Mouse (Mus musculus) midbrain, embryonic 11.5 days (tissue): ENCODE measurements at regions not wholly inside any gene's neighbourhood (a gene's known extent, or its start where the extent isn't known, plus 50 kb on each side); places are given as distances from the start of the nearest gene placed in this dataset.
A peak's percentile ranks its signal among the peaks of the same experiment; 100 is the strongest.

Source experiments
- ATAC-seq: fragments of 200-750 bp; cut with Nextera tagmentation; 2 replicates; pipeline ENCODE4 v1.8.0; 2017; ENCODE audit warnings: moderate TSS enrichment, moderate library complexity; ENCODE audit not compliant: low FRiP score
- DNase-seq: peaks from one replicate; pipeline ENCODE4 v3.0.0; 2015; ENCODE audit warnings: low spot score; ENCODE audit errors: missing footprints
- H3K27ac ChIP-seq: fragments of 300-500 bp; sonication (generic); 2 replicates; pipeline ENCODE4 v1.5.1; 2014; ENCODE audit warnings: low read depth, low read length
- H3K27me3 ChIP-seq: fragments of 300-500 bp; sonication (generic); 2 replicates; pipeline ENCODE4 v1.6.1; 2014; ENCODE audit warnings: mild to moderate bottlenecking, low read length, moderate library complexity, mixed read lengths; ENCODE audit not compliant: control insufficient read depth, insufficient read depth
- H3K36me3 ChIP-seq: fragments of 300-500 bp; sonication (generic); 2 replicates; pipeline ENCODE4 v1.6.1; 2014; ENCODE audit warnings: mild to moderate bottlenecking, low read length, moderate library complexity, mixed read lengths; ENCODE audit not compliant: control insufficient read depth, insufficient read depth
- H3K4me1 ChIP-seq: fragments of 300-500 bp; sonication (generic); 2 replicates; pipeline ENCODE4 v1.6.1; 2014; ENCODE audit warnings: low read length; ENCODE audit not compliant: control insufficient read depth, insufficient read depth
- H3K4me2 ChIP-seq: fragments of 300-500 bp; sonication (generic); 2 replicates; pipeline ENCODE4 v1.6.1; 2014; ENCODE audit warnings: mild to moderate bottlenecking, moderate library complexity
- H3K4me3 ChIP-seq: fragments of 300-500 bp; sonication (generic); 2 replicates; pipeline ENCODE4 v1.5.1; 2014; ENCODE audit warnings: low read depth, low read length
- H3K9ac ChIP-seq: fragments of 300-500 bp; sonication (generic); 2 replicates; pipeline ENCODE4 v1.6.1; 2014; ENCODE audit warnings: low read length
- H3K9me3 ChIP-seq: fragments of 300-500 bp; sonication (generic); 2 replicates; pipeline ENCODE4 v1.6.1; 2016; ENCODE audit warnings: low read length; ENCODE audit not compliant: control insufficient read depth
- WGBS: fragments of 180-500 bp; shearing (Covaris S2); extraction: QIAGEN DNeasy Blood & Tissue Kit; methylation state at CpG from one replicate; pipeline ENCODE4 v1.1.7; 2014; 5-methylcytosine and 5-hydroxymethylcytosine counted together

DNA sequence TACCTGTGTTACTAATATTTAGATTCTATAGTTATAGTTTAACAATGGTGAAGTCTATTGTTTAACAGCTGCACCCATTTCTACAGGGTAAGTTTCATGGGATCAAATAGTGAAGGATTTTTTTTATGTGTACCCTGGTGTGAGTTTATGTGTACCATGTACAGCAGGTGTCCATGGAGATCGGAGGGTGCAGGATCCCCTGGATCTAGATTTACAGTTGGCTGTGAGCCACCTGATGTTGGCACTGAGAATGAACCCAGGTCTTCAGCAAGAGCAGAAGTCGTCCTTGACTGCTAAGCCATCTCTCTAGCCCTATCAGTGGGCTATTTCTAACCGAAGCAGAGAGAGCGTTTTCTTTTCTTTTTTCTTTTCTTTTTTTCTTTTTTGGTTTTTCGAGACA lies 162.4 kb upstream of the Lef1 start:
- WGBS, result 91% methylated on average over 5 of the region's 5 CpGs
- H3K4me3 ChIP-seq, result no peak overlapping the region
- no peak overlapping the region for H3K4me2 ChIP-seq
- ATAC-seq (no peak), DNase-seq (no peak)
- H3K36me3 ChIP-seq, result no peaks in the 10 kb centered on the region
- no peak overlapping the region for H3K27ac ChIP-seq
- peaks cover 18% of the 10 kb centered on the region for H3K4me1 ChIP-seq
- no peak overlapping the region for H3K9ac ChIP-seq
- H3K9me3 ChIP-seq, result no peaks in the 10 kb centered on the region
- H3K27me3 ChIP-seq, result no peaks in the 10 kb centered on the region; the same call in 1 of the 2 replicates

DNA sequence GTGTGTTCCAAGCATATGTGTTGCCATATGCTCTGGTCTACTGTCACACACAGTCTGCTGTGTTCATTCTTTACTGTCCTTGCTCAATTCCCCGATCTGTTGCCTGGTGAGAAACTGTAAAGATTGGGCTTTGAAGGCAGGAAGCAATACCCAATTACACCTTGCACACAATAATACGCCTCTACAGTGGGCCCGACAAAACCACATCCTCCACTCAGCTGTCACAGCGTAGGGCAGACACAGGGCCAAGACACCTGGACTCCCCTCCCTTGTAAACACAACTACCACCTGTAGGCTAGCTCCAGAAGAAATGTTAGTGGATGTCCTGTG lies 163.0 kb upstream of the Lef1 start:
- no peaks in the 10 kb centered on the region for H3K36me3 ChIP-seq
- no peak overlapping the region for H3K4me3 ChIP-seq
- ATAC-seq (0 out of 2 replicates have a peak, but pooled peaks have one; percentile 1), DNase-seq (no peak)
- no peaks in the 10 kb centered on the region; the same call in 1 of the 2 replicates for H3K27me3 ChIP-seq
- WGBS, result 89% methylated on average over 4 of the region's 4 CpGs
- H3K9me3 ChIP-seq, result no peaks in the 10 kb centered on the region
- no peak overlapping the region for H3K4me2 ChIP-seq
- no peak overlapping the region for H3K9ac ChIP-seq
- no peak overlapping the region for H3K27ac ChIP-seq
- H3K4me1 ChIP-seq, result peaks cover 18% of the 10 kb centered on the region

DNA sequence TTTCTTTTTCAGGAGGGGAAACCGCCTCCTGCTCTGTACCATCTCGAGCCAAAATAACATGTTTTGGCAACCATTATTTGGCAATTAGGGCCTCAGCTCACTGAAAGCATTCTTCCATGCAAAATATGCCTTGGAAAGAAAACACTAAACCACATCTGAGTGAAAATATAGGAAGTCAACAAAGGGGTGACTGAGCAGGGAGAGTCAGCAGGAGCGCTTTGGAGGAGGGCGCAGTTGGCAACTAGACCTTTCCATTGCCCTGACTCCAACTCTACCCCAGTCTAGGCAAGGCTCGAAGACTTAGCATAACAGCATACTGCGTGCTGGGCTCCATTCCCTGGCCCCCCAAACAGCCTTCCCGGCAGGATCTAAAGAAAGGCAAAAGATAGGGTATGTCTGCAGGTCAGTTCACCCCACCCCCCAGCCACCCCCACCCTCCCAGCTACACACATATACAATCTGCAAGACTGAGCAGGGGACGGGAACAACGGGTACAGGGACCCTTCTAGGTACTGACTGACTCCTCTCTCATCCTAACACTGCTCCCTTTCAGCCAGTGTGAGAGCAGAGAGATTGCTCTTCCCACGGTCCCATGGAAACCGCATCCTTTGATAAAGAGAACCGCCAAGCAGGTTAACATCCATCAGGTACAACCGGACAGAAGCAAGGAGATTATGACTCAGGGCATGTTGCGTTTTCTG lies 163.5 kb upstream of the Lef1 start:
- H3K4me1 ChIP-seq, result peaks cover 18% of the 10 kb centered on the region
- WGBS, result 71% methylated on average over 14 of the region's 14 CpGs
- H3K9ac ChIP-seq, result no peak overlapping the region
- peak overlapping the region; percentile 77 for H3K27ac ChIP-seq
- H3K27me3 ChIP-seq, result no peaks in the 10 kb centered on the region; the same call in 1 of the 2 replicates
- ATAC-seq (peak; percentile 42; the same call in 1 of the 2 replicates), DNase-seq (peak; percentile 84)
- H3K4me2 ChIP-seq, result peak overlapping the region; percentile 47
- no peaks in the 10 kb centered on the region for H3K36me3 ChIP-seq
- no peaks in the 10 kb centered on the region for H3K9me3 ChIP-seq
- no peak overlapping the region for H3K4me3 ChIP-seq

DNA sequence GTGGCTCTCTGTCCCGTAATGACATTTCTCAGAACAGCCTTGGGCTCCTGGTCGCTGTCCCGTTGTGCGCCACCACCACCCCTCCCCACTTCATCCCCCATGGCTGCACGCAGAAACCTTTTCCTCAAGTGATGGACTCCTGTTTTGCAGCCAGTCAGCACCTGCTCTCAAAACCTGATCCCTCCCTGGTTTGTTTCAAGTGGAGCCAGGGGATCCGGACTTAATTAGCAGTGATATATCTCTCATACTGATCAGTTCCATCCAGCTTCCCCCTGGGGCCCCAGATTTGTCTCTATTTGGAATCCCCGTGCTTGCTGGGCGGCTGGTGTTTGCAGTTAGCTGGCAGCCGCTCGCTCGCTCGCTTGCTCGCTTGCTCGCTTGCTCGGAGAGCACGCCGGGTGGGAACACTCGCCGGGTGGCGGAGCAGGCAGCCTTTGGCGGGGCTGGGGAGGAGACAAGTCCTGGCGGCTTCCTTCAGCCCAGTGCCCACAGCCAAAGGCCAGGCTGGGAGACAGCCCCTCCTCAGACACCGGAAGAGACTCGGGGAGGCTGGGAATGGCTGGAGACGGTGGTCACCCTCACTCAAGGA lies 164.3 kb upstream of the Lef1 start:
- ATAC-seq (peak; percentile 86), DNase-seq (peak; percentile 96)
- Histone ChIP-seq H3K4me1 (peaks cover 18% of the 10 kb centered on the region), H3K27ac (peak overlapping the region; percentile 77), H3K4me2 (peak overlapping the region; percentile 47), H3K27me3 (no peaks in the 10 kb centered on the region; the same call in 1 of the 2 replicates), H3K4me3 (peak overlapping the region; percentile 21), H3K36me3 (no peaks in the 10 kb centered on the region), H3K9me3 (no peaks in the 10 kb centered on the region), H3K9ac (peak overlapping the region; percentile 54)
- under 1% methylated on average over 25 of the region's 25 CpGs for WGBS

DNA sequence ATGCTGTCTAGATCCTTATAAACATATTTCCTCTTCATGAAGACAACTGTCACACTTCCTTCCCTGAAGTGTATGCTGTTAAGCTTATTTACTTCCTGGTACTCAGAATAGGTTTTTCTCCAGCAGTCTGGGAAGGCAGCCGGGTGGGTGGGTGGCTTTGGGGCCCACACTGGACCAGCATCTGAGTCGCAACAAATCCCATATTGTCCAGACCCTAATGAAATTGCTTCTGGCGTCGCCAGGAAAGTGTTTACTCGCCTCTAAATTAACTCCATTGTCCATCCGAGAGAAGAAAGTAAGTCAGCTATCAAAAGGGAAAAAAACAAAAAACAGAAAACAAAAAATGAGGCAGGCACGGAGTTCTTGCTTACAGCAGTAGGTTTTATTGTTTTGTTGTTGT lies 164.9 kb upstream of the Lef1 start:
- H3K27ac ChIP-seq, result peak overlapping the region; percentile 77
- H3K9me3 ChIP-seq, result no peaks in the 10 kb centered on the region
- no peak for DNase-seq

DNA sequence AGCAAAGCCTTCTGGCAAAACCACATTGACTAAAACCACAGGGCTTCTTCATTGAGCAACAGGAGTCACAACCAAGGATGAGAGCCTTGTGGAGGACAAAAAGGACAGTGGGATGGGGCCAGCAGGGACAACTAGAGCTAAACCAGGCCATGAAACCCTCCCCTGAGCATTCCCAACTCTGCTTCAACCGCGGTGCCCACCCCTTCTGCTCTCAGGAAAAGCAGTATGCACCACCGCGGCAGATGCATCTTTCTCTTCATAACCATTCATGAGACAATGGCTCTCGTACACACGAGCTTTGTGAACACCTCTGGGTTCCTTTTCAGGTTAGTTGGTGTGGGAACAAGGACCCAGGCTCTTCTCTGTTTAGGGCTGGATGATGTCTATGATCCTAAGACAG lies 166.0 kb upstream of the Lef1 start:
- H3K36me3 ChIP-seq, result no peaks in the 10 kb centered on the region
- H3K9ac ChIP-seq, result no peak overlapping the region
- ATAC-seq, result no peak
- no peak overlapping the region for H3K4me3 ChIP-seq
- no peak overlapping the region for H3K4me2 ChIP-seq
- H3K4me1 ChIP-seq, result peaks cover 18% of the 10 kb centered on the region
- H3K9me3 ChIP-seq, result no peaks in the 10 kb centered on the region
- no peaks in the 10 kb centered on the region; the same call in 1 of the 2 replicates for H3K27me3 ChIP-seq
- DNase-seq, result no peak
- no peak overlapping the region for H3K27ac ChIP-seq
- 91% methylated on average over 6 of the region's 6 CpGs for WGBS

More for the DNA sequence above, 164.9 kb upstream of the Lef1 start:
- under 1% methylated on average over 7 of the region's 7 CpGs for WGBS
- no peaks in the 10 kb centered on the region; the same call in 1 of the 2 replicates for H3K27me3 ChIP-seq
- no peaks in the 10 kb centered on the region for H3K36me3 ChIP-seq
- H3K4me3 ChIP-seq, result peak overlapping the region; percentile 21
- H3K4me2 ChIP-seq, result peak overlapping the region; percentile 47
- peak overlapping the region; percentile 54; the same call in 1 of the 2 replicates for H3K9ac ChIP-seq
- peak; percentile 47; the same call in 1 of the 2 replicates for ATAC-seq
- peaks cover 18% of the 10 kb centered on the region for H3K4me1 ChIP-seq

DNA sequence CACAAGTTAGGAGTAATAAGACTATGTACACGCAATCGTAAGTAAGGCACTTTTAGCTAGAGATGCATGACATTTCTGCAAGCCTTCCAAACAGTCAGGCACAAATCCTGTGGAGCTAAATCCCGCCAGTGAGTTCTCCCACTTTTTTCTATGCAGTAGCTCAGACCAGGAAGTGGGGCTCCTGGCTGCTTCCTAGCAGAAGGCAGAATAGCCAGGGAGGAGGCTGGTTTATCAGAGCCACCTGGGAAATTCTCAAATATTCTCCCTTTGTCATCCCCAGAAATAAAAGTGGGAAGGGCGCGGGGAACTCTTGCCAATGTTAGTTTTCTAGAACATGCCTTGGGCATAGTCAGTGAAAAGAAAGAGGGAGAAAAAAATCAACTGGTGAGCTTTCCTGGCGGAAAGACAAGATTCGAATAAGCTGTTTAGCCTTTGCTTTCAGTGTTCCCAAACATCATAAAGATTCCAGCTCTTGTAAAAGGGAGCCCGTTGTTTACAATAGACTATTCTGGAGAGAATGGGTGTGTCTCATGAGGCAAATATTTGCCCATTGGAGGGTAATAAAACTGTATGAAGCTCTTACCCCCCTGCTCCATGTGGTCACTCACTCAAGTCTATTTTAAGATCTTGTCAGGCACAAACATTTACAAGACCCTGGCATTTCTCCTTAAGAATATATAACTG lies 167.2 kb upstream of the Lef1 start:
- 81% methylated on average over 8 of the region's 8 CpGs for WGBS
- H3K36me3 ChIP-seq, result no peaks in the 10 kb centered on the region
- H3K4me3 ChIP-seq, result no peak overlapping the region
- no peak overlapping the region for H3K9ac ChIP-seq
- no peaks in the 10 kb centered on the region for H3K9me3 ChIP-seq
- no peak for DNase-seq
- H3K4me1 ChIP-seq, result peaks cover 18% of the 10 kb centered on the region
- no peak overlapping the region for H3K27ac ChIP-seq
- no peaks in the 10 kb centered on the region; the same call in 1 of the 2 replicates for H3K27me3 ChIP-seq
- H3K4me2 ChIP-seq, result no peak overlapping the region
- ATAC-seq, result no peak

DNA sequence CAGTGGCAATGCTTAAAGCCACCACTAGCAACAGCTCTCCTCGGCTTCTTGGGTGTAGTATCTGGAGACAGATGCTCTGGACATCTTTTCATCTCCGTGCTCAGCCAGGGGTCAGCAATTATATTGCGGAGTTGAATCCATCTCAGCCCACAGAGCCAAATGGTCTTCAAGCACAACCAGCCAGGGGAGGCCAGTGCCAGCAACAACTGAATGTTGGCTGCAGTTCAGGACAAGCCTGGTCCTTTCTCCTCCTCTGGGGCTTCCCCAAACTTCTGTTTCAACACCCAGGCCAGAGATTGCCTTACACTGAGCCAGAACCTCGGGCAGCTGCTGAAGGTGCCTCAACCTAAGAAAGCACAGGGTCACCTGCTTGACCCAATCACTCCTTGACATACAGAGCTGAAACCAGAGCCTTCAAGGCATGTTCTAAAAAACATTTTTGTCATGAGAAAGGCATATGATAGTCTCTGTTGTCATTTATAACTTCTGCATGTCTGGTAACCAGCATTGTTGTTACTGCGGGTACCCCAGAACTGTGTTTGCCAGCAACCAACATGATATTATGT lies 169.9 kb upstream of the Lef1 start:
- Histone ChIP-seq H3K9ac (no peak overlapping the region), H3K4me2 (no peak overlapping the region), H3K27me3 (no peaks in the 10 kb centered on the region), H3K36me3 (no peaks in the 10 kb centered on the region), H3K27ac (no peak overlapping the region), H3K9me3 (no peaks in the 10 kb centered on the region), H3K4me3 (no peak overlapping the region), H3K4me1 (peaks cover 5% of the 10 kb centered on the region)
- DNase-seq (no peak), ATAC-seq (no peak)
- 88% methylated on average over 5 of the region's 5 CpGs for WGBS

DNA sequence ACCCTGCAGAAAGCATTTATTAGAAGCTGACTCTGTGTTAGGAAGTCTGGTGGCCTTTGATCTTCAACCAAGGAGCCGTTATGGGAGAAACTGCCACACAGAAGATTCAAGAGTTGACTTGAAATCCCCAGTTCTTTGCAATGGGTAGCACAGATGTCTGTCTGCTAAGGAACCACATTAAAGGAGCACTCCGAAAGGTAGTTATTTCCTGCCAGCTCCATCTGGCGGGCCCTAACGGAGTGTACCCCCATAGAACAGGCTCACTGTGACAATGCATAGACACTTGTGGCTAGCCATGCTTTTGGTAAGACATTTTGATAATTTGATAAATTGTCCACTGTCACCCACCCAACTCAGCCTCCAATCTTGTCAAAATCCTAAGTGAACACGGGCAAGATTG lies 173.3 kb upstream of the Lef1 start:
- Histone ChIP-seq H3K4me1 (no peaks in the 10 kb centered on the region; the same call in 1 of the 2 replicates), H3K27ac (no peak overlapping the region), H3K9ac (no peak overlapping the region), H3K4me3 (no peak overlapping the region), H3K36me3 (no peaks in the 10 kb centered on the region), H3K4me2 (no peak overlapping the region), H3K27me3 (no peaks in the 10 kb centered on the region), H3K9me3 (no peaks in the 10 kb centered on the region)
- DNase-seq (no peak), ATAC-seq (no peak)
- WGBS, result 81% methylated on average over 5 of the region's 5 CpGs
